Mouse (Mus musculus): ENCODE measurements around the gene a.

a gene

DNA sequence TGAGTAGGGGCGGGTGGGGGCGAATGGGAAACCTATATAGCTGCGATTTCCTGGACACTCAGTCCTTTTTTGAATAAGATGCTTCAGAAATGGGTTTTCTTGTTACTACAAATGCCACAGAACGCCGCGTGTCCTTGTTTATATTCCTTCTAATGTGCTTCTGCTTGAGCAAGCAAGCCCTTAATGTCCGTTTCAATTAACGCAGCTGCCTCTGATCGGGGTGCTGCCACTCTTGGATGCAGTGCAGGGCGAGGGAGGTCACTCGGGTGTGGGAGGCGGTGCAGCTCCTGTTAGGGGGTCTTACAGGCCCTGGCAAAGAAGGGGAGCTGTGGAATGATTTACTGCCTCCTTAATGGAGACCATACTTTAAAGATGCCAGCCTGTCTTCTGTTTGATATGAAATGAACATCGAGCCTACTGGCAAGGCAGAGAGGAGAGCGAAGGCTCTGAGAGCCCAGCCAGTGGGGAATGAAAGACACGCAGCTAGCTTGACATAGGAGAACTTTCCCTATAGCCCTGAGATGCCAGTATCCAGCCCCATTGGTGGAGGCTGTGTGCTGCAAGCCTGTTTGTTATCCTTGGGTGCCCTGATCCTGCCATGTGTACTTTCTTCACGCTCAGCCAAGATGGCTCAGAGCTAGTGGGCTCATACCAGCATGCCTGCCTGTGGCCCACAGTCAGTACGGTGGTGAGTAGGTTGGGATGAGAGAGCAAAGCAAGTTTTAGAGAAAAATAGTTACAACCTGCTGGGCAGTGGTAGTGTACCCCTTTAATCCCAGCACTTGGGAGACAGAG is 8.1 kb upstream of the a start:
- no peak for DNase-seq (ENCODE audit: low read depth, low spot score)

- DNase-seq (ENCODE audit: low read depth, low spot score): no peak
These were observed 5.9 kb upstream of the a start for GRCm38 (mm10) chr2:154785284-154785683.

DNA sequence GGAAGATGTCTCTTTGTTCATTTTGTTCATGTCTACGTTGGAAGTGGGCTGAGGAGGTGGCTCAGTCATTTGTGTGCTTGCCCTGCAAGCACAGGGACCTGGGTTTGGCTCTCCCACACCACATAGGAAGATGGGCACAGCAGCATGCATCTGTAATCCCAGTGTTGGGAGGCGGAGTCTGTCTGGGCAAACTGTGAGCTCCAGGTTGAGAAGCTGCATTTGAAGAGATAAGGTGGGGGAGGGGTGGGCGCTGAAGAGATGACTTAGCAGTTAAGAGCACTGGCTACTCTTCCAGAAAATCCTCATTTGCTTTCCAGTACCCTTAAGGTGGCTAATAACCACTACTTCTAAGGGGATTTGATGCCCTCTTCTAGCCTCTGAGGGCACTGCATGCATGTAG is 5.0 kb upstream of the a start:
- DNase-seq (ENCODE audit: low read depth, low spot score): peak; percentile 82

DNA sequence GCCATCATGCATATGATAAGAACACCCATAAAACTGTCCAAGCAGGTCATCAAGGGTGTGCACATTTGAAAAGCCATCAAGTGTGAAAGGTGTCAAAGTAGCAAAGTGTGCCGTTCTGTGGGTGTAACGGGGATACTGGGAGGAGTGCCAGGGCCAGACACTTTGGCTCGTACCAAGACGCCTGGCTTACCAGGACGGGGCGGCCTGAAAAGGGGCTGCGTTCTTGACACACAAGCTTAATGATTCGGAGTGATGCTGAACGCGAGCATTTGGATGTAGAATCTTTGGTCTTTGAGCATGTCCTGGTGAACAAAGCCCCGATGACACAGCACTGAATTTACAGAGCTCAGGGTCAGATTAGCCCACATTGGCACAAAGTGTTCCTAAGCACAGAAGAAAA is 4.4 kb upstream of the a start:
- peak; percentile 20 for DNase-seq (ENCODE audit: low read depth, low spot score)

DNA sequence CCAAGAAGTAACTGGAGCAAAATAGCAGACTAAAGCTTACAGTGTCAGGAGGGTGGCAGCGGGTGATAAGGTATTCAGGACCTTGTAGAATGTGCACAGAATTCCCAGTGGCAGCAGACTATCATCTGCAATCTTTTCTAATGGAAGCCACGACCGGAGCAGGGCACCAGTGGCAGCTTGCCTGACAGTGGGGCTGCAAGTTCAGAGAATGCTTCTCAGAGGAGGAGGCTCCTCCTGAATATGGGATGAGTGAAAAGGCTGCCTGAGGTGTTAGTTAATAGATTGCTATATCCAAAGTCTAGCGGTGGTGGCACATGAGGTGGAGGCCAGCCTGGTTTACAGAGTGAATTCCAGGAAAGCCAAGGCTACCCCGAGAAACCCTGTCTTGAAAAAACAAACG is 1.8 kb upstream of the a start:
- no peak for DNase-seq (ENCODE audit: low read depth, low spot score)

DNA sequence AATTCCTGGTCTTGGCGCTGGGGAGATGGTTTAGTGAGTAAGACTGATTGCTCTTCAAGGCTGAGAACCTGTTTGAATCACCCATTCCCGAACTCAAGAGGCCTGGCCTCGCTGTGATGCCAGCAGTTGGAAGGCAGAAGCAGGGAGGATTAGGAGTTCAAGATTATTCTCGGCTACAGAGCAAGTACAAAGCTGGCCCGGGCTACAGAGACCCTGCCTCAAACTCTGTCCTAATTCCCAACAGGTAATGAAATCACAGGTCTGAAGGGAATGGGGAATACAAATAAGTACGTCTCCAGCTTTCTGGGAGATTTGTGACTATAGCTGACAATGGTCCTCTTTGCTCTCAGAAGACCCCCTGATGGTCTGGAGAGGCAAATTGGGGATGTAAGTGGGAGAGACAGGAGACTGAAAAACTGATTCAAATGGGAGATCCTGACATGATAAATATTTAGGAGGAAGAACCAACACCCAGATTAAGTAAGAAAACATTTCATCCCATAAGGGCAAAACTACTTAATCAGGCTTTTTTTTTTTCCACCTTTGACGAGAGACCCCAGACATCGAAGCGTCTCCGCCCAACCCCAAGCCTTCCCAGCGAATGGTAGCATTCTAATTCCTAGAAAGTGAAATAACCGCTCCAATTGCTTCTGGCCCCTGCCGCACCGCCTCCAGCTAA is 1.1 kb upstream of the a start:
- no peak for DNase-seq (ENCODE audit: low read depth, low spot score)

GRCm38 (mm10) chr2:154791661-154792642 is 750 bp downstream of the a start:
- peak; percentile 55 for DNase-seq (ENCODE audit: low read depth, low spot score)

- DNase-seq (ENCODE audit: low read depth, low spot score): no peak
These were observed 12.2 kb downstream of the a start for GRCm38 (mm10) chr2:154803372-154803771.

DNA sequence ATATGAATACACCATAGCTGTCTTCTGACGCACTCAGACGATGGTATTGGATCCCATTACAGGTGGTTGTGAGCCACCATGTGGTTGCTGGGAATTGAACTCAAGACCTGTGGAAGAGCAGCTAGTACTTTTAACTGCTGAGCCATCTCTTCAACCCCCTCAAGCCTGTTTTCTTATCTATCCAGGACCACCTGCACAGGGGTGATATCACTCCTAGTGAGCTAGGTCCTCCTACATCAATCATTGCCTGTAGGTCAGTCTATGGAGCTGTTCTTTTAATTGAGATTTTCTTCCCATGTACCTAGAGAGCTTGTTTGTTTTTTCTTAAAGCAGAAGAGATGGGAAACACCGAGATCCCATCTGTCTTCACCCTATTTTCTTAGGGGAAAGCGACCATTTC is 12.6 kb downstream of the a start:
- no peak for DNase-seq (ENCODE audit: low read depth, low spot score)

GRCm38 (mm10) chr2:154807689-154808088 is 16.5 kb downstream of the a start:
- no peak for DNase-seq (ENCODE audit: low read depth, low spot score)

DNA sequence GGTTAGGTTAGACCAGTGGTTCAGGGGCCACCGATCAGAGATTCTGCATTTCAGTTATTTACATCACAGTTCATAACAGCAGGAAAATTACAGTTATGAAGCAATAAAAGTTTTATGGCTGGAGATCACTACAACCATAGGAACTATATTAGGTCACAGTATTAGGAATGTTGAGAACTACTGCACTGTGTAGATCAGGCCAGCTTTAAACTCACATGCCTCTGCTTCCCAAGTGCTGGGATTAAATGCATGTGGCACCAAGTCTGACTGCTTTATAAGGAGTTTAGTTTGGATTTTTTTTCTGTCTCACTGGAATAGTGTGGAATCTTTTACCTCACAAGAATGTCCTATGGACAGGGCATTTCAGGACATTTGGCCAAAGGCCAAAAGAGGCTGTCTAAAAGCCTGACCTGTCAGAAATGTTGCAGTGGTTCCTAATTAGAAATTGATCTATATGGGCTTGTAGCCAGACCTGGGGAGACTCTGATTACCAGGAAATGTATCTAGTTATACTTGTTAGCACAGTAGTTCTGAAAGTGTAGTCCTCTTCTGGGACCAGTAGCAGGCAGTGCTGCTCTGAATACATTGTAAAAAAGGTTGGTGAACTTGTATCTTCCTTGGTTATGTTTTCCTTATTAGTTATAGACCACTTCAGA is 18.0 kb downstream of the a start:
- no peak for DNase-seq (ENCODE audit: low read depth, low spot score)

DNA sequence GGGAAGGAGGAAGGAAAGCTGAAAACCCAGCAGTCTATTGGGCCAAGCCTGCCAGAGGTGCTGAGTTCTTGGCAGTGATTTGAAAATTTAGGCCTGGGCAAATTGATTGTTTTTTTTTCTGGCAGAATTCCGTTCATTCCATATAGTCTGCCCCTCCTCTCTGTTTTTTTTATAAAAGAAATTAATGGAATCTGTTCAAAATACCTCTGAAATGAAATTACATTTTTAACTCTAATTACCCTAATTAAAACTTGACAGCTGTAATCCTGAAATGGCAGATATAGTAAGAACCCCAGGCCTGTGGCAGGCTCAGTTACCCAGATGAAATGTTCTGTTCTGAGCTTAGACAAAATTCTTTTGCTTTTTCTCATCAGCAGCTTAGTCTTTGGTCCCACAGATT is 19.6 kb downstream of the a start:
- no peak for DNase-seq (ENCODE audit: low read depth, low spot score)

DNA sequence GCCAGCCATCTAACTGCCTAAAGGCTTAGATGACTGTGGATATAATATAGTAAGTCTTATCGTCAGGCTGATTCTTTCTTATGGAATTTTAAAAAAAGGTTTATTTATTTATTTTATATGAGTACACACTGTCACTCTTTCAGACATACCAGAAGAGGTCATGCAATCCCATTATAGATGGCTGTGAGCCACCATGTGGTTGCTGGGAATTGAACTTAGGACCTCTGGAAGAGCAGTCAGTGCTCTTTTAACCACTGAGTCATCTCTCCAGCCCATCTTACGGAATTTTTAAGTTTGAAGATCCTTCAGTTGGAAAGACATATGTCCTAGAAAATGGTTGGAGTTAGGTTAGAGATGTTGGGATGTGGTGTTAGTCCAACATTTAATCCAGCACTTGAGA is 22.2 kb downstream of the a start:
- DNase-seq (ENCODE audit: low read depth, low spot score): no peak

- DNase-seq (ENCODE audit: low read depth, low spot score): no peak
These were observed 25.9 kb downstream of the a start for GRCm38 (mm10) chr2:154817089-154817488.

DNA sequence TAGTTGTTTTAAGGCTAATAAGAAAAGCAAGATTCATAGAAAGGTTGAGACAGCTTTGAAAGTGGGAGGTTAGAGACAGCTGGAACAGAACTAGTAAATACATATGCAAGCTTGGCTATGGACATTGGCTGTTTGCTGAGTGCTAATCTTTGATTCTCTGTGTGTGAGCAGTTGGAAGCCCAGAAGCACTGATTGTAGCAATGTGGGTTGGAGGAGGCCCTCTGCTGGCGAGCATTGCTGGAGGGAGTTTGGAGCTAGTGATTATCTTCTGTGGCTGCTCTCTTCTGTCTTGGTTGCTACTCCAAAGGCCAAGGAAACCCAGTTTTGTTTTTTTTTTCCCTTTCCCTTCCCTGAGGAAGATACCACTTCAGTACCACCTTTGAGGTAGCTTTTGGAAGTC is 26.6 kb downstream of the a start:
- DNase-seq (ENCODE audit: low read depth, low spot score): peak; percentile 54

- no peak for DNase-seq (ENCODE audit: low read depth, low spot score)
These were observed 27.4 kb downstream of the a start for GRCm38 (mm10) chr2:154818599-154818998.

DNA sequence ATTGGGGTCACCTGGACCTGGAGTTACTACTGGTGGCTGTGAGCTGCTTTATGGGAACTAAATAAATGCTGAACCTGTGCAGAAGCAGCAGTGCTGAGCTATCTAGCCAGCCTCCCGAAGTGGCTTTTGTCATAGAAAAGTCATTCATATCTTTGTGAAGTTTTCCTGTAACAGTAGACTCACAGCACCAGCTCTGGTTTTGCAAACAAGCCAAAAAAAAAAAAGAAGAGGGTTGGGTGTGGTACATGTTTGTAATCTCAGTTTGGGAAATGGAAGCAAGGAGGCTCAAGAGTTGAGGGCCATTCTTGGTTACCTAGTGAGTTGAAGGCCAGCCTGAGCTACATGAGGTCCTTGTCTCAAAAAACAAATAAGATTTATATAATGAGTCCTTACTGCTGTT is 29.1 kb downstream of the a start:
- DNase-seq (ENCODE audit: low read depth, low spot score): no peak

DNA sequence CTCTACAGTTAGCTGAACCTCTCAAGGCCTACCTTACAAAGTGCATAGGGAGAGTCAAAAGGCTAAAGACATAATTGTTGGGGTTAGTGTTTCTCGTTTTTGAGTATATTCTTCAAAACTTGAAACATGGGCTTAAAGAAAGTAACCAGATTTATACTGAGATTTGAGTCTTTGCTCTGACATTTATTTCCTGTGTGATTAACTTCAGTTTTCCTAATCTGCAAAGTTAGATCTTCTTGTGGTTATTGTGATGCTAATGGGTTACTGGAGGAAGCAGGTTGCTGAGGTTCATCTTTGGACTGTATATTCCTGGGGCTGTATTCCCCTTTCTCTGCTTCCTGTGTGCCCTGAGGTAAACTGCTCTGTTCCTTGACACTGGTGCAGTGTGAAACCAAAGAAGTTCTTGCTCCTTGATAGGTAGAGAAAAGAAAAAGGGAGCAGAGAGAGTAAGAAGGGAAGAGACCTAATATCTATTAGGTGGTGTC is 34.9 kb downstream of the a start:
- DNase-seq (ENCODE audit: low read depth, low spot score): no peak

GRCm38 (mm10) chr2:154827521-154827920 is 36.3 kb downstream of the a start:
- DNase-seq (ENCODE audit: low read depth, low spot score): no peak

- no peak for DNase-seq (ENCODE audit: low read depth, low spot score)
These were observed 41.3 kb downstream of the a start for GRCm38 (mm10) chr2:154832471-154832870.

DNA sequence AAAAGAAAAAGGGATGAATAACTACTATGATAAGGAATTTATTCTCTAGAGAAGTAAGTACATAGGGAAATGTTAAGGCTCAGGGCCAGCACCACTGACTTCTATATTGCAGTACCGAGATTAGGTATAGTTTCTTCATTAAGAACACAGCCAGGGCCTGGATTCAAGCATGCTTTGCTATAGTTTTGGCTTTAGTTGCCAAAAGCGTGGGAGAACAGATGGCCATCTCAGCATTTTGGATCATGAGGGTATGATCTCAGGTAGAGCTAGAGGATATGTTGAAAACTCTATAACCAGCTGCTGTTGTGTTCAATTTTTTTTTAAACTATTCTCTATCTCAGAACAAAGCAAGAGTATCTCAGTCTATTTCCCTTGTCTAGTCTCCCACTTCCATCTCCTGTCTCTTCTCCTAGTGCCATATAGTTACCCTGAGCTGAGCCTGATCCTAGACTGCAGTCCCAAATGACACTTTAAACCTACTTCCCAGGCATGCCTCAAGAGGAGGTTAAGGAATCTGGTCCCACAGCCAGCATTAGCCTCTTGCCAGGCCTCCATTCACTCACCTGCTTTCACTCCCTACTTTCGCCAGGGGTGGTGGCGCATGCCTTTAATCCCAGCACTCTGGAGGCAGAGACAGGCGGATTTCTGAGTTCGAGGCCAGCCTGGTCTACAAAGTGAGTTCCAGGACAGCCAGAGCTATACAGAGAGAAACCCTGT is 43.1 kb downstream of the a start:
- DNase-seq (ENCODE audit: low read depth, low spot score): peak; percentile 19

Data from R1 (cell line).